Mouse (Mus musculus) embryonic facial prominence, embryonic 11.5 days (tissue): ENCODE measurements at regions not wholly inside any gene's neighbourhood (a gene's known extent, or its start where the extent isn't known, plus 50 kb on each side); places are given as distances from the start of the nearest gene placed in this dataset.

Source experiments
- ATAC-seq: fragments of 200-750 bp; cut with Nextera tagmentation; replicated peaks from 2 replicates; pipeline ENCODE4 v1.8.0; 2017; ENCODE audit warnings: low read depth; ENCODE audit not compliant: insufficient number of reproducible peaks, low FRiP score, low TSS enrichment
- DNase-seq: peaks from one replicate; pipeline ENCODE4 v3.0.0-alpha.2; 2015; ENCODE audit warnings: low spot score
- H3K27ac ChIP-seq: fragments of 300-500 bp; sonication (generic); replicated peaks from 2 replicates; pipeline ENCODE4 v1.5.1; 2014; ENCODE audit warnings: mild to moderate bottlenecking, low read depth, low read length, control low read depth
- H3K27me3 ChIP-seq: fragments of 300-500 bp; sonication (generic); 2 replicates; pipeline ENCODE4 v1.6.1; 2014; ENCODE audit warnings: mild to moderate bottlenecking, low read length, moderate library complexity, mixed read lengths; ENCODE audit not compliant: control insufficient read depth, insufficient read depth
- H3K36me3 ChIP-seq: fragments of 300-500 bp; sonication (generic); replicated peaks from 2 replicates; pipeline ENCODE4 v1.6.1; 2014; ENCODE audit warnings: low read depth, mild to moderate bottlenecking, low read length, moderate library complexity, mixed read lengths; ENCODE audit not compliant: control insufficient read depth, insufficient read depth
- H3K4me1 ChIP-seq: fragments of 300-500 bp; sonication (generic); 2 replicates; pipeline ENCODE4 v1.6.1; 2014; ENCODE audit warnings: low read length, mixed read lengths; ENCODE audit not compliant: control insufficient read depth, insufficient read depth
- H3K4me2 ChIP-seq: fragments of 300-500 bp; sonication (generic); 2 replicates; pipeline ENCODE4 v1.6.1; 2014; ENCODE audit warnings: low read depth, mild to moderate bottlenecking, control low read depth, low read length, moderate library complexity
- H3K4me3 ChIP-seq: fragments of 300-500 bp; sonication (generic); 2 replicates; pipeline ENCODE4 v1.5.1; 2014; ENCODE audit warnings: low read depth, low read length, control low read depth
- H3K9ac ChIP-seq: fragments of 300-500 bp; sonication (generic); replicated peaks from 2 replicates; pipeline ENCODE4 v1.6.1; 2014; ENCODE audit warnings: mild to moderate bottlenecking, control low read depth, low read length
- H3K9me3 ChIP-seq: fragments of 300-500 bp; sonication (generic); replicated peaks from 2 replicates; pipeline ENCODE4 v1.6.1; 2016; ENCODE audit warnings: mild to moderate bottlenecking, low read length, inconsistent platforms, mixed read lengths; ENCODE audit not compliant: control insufficient read depth
- WGBS: fragments of 180-500 bp; shearing (Covaris S2); extraction: QIAGEN DNeasy Blood & Tissue Kit; methylation state at CpG from one replicate; pipeline ENCODE4 v1.1.7; 2014; 5-methylcytosine and 5-hydroxymethylcytosine counted together

DNA sequence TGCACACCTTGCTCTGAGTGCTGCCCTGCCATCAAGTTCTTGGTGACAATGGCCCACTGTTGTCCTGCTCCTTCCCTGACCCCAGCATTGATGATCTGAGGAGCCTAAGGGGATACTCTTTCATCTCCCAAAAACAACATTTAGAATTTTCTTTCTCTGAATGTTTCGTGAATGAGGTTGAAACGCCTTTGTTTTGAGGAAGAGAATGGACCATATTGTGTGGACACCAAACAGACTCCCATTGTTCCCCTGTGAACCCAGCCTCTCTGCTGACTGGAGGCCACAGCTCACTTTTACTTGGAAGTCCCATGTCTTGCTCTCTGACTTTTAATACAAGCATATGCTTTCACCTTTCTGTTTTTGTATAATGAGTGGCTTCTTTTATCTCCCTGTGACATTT, 537.0 kb upstream of the Adamts16 start:
- Histone ChIP-seq H3K27ac (no peak overlapping the region), H3K9me3 (no peaks in the 10 kb centered on the region), H3K27me3 (no peaks in the 10 kb centered on the region), H3K4me3 (no peak overlapping the region), H3K36me3 (no peaks in the 10 kb centered on the region), H3K4me1 (no peaks in the 10 kb centered on the region; the same call in 1 of the 2 replicates), H3K4me2 (no peak overlapping the region), H3K9ac (no peak overlapping the region)
- WGBS, result 31% methylated on average over 2 of the region's 2 CpGs
- DNase-seq (no peak), ATAC-seq (no peak)

DNA sequence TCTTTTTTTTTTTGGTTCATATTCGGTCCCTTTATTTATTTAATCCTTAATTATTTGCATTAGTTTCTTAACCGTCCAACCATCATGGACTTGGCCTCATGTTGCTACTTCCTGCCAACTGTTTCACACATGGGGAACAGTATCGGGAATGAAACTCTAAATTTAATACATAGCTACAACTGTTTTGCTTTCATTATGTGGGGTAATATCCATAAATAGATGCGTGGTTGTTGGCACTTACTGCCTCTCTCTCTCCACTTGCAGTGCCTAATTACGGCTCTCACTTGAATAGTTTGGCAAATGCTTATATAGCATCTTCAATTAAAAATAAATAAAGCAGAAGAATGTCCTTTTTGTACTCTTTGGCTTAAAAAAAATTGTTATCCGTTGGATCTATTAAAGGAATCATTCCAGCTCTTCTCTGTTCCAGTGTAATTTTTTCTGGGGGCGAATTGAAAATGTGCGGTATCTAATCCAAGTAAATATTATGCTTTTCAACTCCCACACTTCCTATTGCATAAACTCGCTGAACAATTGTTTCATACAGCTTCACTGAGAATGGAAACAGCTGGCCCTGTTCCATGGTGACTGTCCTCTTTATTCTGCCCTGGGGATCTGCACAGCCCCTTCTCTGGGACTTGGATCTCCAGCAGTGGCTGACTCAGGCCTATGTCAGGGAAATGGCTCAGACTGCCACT, 534.4 kb upstream of the Adamts16 start:
- Histone ChIP-seq H3K36me3 (no peaks in the 10 kb centered on the region), H3K27ac (no peak overlapping the region), H3K9ac (no peak overlapping the region), H3K4me1 (no peaks in the 10 kb centered on the region; the same call in 1 of the 2 replicates), H3K4me2 (no peak overlapping the region), H3K9me3 (no peaks in the 10 kb centered on the region), H3K4me3 (no peak overlapping the region), H3K27me3 (no peaks in the 10 kb centered on the region)
- DNase-seq (no peak), ATAC-seq (no peak)
- 64% methylated on average over 9 of the region's 9 CpGs for WGBS

DNA sequence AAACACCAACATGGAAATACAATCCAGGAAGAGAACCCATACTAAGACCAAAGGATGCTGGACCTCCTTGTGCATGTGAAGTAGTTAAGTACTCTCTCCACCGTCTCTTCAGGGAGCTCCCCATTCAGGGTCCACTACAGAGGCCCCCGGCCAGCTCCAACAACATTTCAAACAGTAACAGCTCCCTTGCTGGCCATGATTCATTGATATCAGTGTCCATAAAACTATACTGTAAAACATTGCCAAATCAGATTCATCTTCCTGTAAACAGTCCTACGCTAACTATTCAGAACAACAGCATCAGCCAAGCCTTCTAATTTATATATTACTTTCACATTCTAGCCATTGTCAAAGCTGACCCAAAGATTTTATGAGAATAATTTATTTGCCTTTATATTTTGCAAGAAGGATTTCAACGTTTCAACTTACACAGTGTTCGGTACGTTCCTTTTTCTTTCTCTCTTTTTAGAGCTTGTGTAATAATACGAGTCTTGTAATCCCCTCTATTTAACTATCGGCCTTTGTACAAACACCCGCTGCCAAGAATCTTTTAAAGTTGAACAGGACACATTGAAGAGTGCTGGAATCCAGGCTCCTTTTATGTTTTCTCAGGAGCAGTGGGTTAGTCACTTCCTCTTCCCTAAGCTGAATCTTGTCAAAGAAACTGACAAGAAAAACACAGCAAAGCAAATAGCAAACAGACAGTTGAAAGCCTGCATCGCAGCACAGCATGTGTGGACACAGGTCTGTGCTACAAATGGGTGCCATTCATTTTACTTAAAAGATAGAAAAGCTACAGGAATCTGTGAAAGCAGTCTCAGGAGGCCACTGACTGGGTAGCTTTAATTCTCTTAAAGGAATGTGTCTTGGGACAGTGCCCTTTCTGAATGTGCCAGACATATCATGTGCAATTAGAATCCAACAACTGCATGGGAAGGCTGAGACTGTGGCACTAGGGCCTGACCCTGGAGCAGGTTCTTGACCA, 531.4 kb upstream of the Adamts16 start:
- Histone ChIP-seq H3K27ac (no peak overlapping the region), H3K27me3 (no peaks in the 10 kb centered on the region), H3K36me3 (no peaks in the 10 kb centered on the region), H3K4me1 (no peaks in the 10 kb centered on the region; the same call in 1 of the 2 replicates), H3K9me3 (no peaks in the 10 kb centered on the region), H3K4me2 (no peak overlapping the region), H3K4me3 (no peak overlapping the region), H3K9ac (no peak overlapping the region)
- DNase-seq (peak; percentile 13), ATAC-seq (no peak)
- WGBS, result 47% methylated on average over 10 of the region's 10 CpGs

DNA sequence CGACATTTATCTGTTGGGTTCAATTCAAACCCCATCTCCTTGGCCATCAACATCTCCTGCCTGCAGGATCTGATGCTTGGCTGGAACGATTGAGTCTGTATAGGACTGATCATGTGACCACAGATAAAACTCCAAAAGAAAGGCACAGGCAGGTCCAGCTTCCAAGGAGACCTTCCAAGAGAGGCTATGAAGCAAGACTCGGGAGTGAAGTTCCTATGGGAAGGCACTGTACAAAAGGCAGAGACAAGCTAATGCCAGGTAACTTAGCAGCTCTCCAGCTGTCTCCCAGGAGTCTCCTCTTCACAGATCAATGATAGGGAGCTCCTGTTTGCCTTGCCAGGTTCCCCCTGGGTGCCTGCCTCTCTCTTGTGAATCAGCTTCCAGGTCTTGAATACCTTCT, 528.2 kb upstream of the Adamts16 start:
- WGBS, result 82% methylated on average over 3 of the region's 3 CpGs
- no peak for ATAC-seq
- Histone ChIP-seq H3K9me3 (no peaks in the 10 kb centered on the region), H3K4me1 (no peaks in the 10 kb centered on the region; the same call in 1 of the 2 replicates), H3K4me3 (no peak overlapping the region), H3K4me2 (no peak overlapping the region), H3K27me3 (no peaks in the 10 kb centered on the region), H3K36me3 (no peaks in the 10 kb centered on the region), H3K27ac (no peak overlapping the region), H3K9ac (no peak overlapping the region)
- DNase-seq, result no peak

DNA sequence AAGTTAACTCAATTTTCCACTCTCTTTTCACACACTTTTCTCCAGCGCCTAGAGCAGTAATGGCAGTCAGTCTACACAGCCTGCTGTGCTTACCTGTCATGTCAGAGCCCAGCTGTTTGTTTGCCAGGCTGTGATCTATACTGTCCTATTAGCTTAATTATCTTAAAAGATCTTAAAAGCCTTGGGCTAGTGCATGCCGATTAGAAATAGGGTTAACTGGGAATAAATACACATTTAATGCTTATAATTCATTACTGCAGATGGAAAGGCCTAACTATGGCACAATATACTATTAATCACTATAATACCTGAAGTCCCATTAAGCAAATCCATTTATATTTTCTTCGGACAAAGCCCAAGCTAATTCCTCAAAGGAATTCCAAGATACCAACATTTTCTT, 523.6 kb upstream of the Adamts16 start:
- DNase-seq (no peak), ATAC-seq (no peak)
- no peaks in the 10 kb centered on the region for H3K9me3 ChIP-seq
- no peaks in the 10 kb centered on the region for H3K27me3 ChIP-seq
- no peak overlapping the region for H3K4me2 ChIP-seq
- H3K4me3 ChIP-seq, result no peak overlapping the region
- no peak overlapping the region for H3K9ac ChIP-seq
- no peak overlapping the region for H3K27ac ChIP-seq
- WGBS, result 73% methylated on average over 3 of the region's 3 CpGs
- no peaks in the 10 kb centered on the region for H3K4me1 ChIP-seq
- H3K36me3 ChIP-seq, result no peaks in the 10 kb centered on the region

DNA sequence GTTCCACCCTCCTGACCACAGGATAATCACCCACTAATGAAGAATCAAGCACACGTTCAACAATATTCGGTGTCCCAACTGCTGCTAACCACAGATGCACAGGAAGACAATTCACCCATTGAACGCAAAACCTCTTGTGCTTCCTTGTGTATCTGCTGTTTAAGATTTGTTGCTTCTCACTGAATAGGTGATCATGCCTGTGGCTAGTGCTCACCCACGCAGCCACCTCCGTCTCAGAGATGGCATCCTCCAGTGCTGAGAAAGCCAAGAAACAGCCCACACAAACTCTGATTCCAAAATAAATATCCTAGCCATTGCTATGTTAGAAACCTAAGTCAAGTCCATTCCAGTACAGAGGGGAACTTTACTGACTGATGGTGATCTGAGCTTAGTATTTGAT, 520.7 kb upstream of the Adamts16 start:
- ATAC-seq (no peak), DNase-seq (no peak)
- no peaks in the 10 kb centered on the region for H3K27me3 ChIP-seq
- H3K36me3 ChIP-seq, result no peaks in the 10 kb centered on the region
- no peaks in the 10 kb centered on the region for H3K9me3 ChIP-seq
- H3K27ac ChIP-seq, result no peak overlapping the region
- H3K4me2 ChIP-seq, result no peak overlapping the region
- no peak overlapping the region for H3K4me3 ChIP-seq
- H3K4me1 ChIP-seq, result no peaks in the 10 kb centered on the region
- WGBS, result 84% methylated on average over 5 of the region's 5 CpGs
- H3K9ac ChIP-seq, result no peak overlapping the region

DNA sequence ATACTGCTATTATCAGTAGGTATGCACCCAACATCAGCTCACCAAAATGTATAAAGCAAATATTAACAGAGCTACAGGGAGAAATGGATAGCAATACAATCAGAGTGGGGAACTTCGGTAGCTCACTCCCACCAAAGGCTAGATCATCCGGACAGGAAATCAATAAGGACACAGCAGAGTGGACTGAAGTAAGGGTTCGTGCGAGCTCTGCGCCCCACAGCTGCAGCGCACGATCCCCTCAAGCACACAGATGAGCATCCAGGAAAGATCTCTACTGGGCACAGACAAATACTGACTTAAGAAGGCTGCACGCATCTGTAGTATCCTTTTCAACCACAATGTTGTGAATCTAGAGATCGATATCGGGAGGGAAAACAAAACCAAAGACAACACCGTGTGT, 517.5 kb upstream of the Adamts16 start:
- 84% methylated on average over 11 of the region's 11 CpGs for WGBS
- DNase-seq (no peak), ATAC-seq (no peak)
- no peak overlapping the region for H3K4me3 ChIP-seq
- H3K9ac ChIP-seq, result no peak overlapping the region
- H3K27me3 ChIP-seq, result no peaks in the 10 kb centered on the region
- H3K36me3 ChIP-seq, result no peaks in the 10 kb centered on the region
- no peak overlapping the region for H3K4me2 ChIP-seq
- no peaks in the 10 kb centered on the region for H3K9me3 ChIP-seq
- no peak overlapping the region for H3K27ac ChIP-seq
- no peaks in the 10 kb centered on the region for H3K4me1 ChIP-seq

DNA sequence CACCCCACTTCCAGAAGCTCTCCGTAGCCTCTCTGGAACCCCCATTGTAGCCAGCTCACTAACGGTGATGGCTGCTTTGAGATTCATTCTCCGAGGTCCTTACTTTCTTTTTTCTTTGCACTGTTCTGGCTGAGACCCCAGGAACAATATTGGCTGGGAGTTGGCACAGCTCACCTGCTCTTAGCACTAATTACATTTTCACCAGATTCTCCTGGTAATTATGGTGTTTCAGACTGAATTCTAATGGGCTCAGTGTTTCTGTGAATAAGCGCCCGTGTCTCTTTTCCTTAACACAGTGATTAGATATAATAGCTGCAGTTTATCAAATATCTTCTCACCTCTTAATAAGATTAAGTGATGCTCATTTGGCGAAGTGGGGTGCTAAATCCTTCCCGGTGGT, 509.2 kb upstream of the Adamts16 start:
- DNase-seq, result no peak
- Histone ChIP-seq H3K4me2 (no peak overlapping the region), H3K27ac (no peak overlapping the region), H3K9me3 (no peaks in the 10 kb centered on the region), H3K4me1 (no peaks in the 10 kb centered on the region), H3K27me3 (no peaks in the 10 kb centered on the region), H3K9ac (no peak overlapping the region), H3K36me3 (no peaks in the 10 kb centered on the region), H3K4me3 (no peak overlapping the region)
- WGBS, result 91% methylated on average over 7 of the region's 7 CpGs
- ATAC-seq, result no peak
